Mouse (Mus musculus) left cerebral cortex, adult 8-10 months (tissue): ENCODE data around the gene Axin1. TPM values are rescaled to one million over a fixed set of nuclear protein-coding genes. Genes with fewer than 3 reads are reported as not detected.
"Not testable (repeated sequence)": the region's sequence is repeated elsewhere in the genome, so short reads cannot be mapped to it uniquely, and the experiment has no call there.

ENCODE experiments used
- DNase-seq, 2 experiments: peaks; one replicate each; pipeline ENCODE4 v3.0.0; 2022; ENCODE audit warnings: low spot score in 2 of 2
- total RNA-seq, 4 experiments: library from RNA; stranded (reverse); gene quantifications; 2 replicates each; pipeline ENCODE4 v1.2.4; 2022

Gene Axin1
- total RNA-seq, 4 experiments from 2014 or later, result 24.6 to 30.3 (median 28.2) TPM

- no peak for DNase-seq
Observed at GRCm38 (mm10) chr17:26188091-26188805, 49.8 kb downstream of the Axin1 start.

DNA sequence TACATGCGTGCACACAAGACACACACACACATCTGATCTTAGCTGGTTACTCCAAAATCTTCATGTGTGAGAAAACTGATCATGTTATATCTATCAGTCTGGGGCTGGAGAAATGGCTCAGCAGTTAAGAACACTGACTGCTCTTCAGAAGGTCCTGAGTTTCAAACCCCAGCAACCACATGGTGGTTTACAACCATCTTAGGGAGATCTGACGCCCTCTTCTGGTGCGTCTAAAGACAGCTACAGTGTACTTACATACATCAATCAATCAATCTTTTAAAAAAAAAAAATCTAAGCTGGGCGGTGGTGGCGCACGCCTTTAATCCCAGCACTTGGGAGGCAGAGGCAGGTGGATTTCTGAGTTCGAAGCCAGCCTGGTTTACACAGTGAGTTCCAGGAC is 53.0 kb downstream of the Axin1 start:
- DNase-seq, result not testable (repeated sequence)

DNA sequence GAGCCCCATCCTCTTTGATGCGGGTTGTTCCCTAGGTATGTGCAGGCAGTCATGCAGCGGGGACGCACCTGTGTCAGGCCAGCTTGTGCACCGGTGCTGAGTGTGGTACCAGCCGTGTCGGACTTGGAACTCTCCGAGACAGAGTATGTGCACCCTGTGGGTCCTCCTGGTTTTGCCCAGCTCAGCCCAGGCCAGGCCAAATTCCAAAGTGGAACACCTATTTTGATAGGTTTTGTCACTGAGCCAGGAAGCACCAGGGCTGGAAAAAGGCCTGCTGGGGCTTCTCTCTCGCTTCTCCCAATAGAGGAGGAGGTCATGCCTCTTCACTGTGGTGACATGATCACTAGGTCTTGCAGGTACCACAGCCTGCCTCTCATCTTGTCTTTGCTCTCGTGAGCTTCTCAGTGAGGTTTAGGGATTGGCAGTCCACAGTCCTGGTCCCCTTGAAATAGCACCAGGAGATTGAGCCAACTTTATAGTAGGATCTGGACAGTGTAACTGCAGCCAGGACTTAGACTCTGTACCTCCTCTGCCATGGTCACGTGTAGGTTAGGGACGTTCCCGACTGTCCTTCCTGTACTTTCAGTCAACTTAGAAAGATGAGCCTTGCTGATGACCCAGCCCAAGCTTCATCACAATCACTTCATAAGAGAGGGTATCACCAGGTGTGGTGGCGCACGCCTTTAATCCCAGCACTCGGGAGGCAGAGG is 54.1 kb downstream of the Axin1 start:
- no peak for DNase-seq

DNA sequence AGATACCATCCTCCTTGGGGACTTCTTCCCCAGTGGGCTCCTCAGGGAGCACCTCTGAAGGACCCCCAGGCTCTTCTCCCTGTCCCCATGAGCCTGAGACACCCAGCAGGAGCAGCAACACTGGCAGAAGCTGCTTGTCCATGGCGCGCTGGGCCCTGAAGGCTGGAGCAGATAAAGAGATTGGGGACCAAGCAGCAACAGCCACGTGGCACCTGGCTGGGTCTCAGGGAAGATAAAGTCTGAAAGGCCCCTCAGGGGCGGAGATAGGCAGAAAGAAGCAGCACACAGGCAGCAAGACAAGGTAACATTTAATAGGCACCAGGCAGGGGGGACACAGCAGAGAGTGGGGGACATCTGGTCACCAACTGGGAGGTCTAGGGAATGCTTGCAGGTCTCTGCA is 60.4 kb downstream of the Axin1 start, which contains the start of gene Pdia2:
TSS of gene Pdia2 (minus strand) at position 196 of the 400 bp plus-strand sequence.
- no peak for DNase-seq

GRCm38 (mm10) chr17:26200831-26201705 is 62.6 kb downstream of the Axin1 start:
- DNase-seq, result peak in 1 of 2 experiments; percentile 37

DNA sequence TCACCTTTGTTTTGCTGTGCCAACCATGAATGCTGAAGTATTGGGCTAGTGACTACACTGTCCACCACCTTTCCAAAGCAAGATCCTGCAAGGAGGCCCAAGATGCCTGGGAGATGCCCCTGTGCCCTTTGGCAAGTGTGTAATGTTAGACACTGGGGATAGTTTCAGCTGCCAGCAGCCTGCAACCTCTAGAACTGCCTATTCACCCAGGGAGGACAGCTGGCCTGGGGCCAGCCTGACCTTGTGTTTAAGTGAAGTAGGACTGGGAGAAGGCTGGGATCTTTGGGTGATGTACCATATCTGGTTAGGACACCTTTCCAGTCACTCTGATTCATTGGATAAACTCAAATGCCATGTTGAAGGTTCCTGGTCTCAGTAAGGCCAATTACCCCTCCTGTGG is 63.5 kb downstream of the Axin1 start:
- DNase-seq, result no peak

GRCm38 (mm10) chr17:26202737-26203136 is 64.2 kb downstream of the Axin1 start, which contains the start of gene Rgs11:
TSS of gene Rgs11 (plus strand) at chr17:26202951.
- peak in 1 of 2 experiments; percentile 43 for DNase-seq

- DNase-seq, result peak; percentile 64 to 67
Observed at GRCm38 (mm10) chr17:26203321-26203811, 64.9 kb downstream of the Axin1 start.

DNA sequence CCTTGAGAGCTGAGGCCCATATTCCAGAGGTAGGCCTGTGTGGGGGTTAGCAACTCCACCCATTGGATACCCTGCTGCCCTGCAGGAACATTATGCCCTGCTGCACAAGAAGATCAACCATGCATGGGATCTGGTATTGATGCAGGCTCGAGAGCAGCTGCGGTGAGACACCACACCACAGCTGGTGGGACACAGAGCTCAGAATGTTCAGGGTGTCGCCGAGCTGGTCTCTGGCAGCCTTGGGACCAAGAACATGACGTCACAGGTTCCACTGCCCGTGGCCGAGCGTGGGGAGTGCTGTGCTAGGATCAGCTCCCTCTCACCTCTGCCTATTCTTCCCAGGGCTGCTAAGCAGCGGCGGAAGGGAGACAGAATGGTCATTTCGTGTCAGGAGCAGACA is 66.3 kb downstream of the Axin1 start:
- no peak for DNase-seq

GRCm38 (mm10) chr17:26206392-26206791 is 67.9 kb downstream of the Axin1 start:
- DNase-seq, result no peak

DNA sequence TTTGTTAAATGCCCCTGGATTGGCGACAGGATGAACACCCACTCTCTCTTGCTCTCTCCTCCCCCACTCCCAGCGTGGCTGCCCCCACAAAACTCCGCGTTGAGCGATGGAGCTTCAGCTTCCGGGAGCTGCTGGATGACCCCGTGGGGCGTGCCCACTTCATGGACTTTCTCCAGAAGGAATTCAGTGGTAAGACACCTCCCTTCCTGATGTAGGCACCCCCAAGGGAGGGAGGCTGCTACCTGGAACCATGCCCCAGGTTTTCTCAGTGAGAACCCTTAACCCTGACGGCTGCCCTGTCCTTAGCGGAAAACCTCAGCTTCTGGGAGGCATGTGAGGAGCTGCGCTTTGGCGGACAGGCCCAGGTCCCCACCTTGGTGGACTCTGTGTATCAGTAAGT is 69.2 kb downstream of the Axin1 start, which contains the start of gene Arhgdig:
TSS of gene Arhgdig (minus strand) at position 101 of the 400 bp plus-strand sequence.
- no peak for DNase-seq

- DNase-seq, result no peak
Observed at GRCm38 (mm10) chr17:26212241-26212640, 73.8 kb downstream of the Axin1 start.

DNA sequence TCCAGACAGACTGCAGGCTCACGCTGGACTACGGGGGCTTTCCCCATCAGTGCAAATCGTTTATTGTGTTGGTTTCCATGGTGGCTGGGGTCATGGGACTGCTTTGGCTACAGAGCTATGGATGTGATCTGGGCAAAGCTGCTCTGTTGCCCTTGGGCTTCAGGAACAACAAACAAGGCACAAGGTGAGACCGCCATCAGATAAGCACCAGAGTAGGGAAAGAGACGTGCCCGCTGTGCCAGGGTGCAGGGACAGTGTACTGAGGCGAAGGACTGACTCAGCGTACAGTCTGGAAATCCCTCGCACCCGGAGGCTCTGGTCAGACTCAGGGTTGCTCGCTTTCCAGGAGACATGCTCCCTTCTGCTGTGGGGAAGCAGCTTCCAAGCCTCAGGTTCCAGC is 74.2 kb downstream of the Axin1 start:
- no peak for DNase-seq

- DNase-seq, result no peak
Observed at GRCm38 (mm10) chr17:26221508-26221907, 83.0 kb downstream of the Axin1 start.

GRCm38 (mm10) chr17:26225150-26225549 is 86.7 kb downstream of the Axin1 start:
- no peak for DNase-seq

DNA sequence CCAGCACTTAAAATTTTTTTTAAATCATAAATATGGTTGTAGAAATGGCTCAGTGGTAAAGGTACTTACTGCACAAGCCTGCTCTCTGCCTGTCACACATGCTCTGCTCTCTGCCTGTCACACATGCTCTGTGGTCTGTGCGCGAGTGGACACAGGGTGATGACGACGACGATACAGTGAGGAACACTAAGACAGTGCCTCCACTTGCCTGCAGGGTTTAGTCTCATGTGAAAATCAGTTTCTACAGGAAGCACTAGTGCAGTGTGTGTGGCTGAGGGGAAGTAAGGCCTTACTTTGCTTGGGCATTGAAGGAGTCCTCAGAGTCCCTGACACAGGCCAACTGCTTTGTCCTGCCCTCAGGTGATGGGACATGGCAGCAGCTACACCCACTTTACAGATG is 91.3 kb downstream of the Axin1 start:
- DNase-seq, result no peak

DNA sequence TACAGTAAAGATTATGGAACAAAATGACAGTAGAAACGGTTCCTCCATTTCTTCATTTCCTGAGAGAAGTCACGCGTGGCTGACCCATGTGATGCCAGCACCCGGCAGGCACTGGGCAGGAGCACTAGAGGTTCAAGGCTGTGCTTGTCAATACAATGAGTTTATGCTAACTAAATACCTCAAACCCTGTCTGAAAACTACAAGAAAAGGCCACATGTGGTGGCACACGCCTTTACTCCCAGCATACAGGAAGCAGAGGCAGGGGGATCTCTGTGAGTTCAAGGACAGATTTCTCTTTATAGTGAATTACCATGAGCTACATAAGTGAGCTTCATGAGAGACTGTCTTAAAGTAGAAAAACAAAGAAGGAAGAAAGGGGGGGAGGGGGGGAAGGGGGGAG is 92.7 kb downstream of the Axin1 start:
- DNase-seq, result no peak

DNA sequence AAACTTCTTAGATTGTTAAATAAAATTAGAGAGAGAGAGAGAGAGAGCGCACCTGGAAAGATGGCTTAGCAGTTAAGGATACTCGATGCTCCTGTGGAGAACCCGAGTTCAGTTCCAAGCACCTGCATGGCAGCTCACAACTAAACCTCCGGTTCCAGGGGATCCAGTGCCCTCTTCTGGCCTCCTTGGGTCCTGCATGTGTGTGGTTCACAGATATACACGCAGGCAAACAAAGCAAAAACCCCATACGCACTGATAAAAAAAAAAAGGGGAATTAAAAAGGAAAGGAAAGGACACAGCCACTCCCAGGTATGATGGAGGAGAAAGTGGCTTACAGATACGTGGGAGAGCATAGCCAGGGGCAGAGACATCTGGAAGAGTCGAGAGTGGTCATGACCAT is 94.4 kb downstream of the Axin1 start:
- no peak for DNase-seq

- DNase-seq, result no peak
Observed at GRCm38 (mm10) chr17:26234386-26234785, 95.9 kb downstream of the Axin1 start.

- DNase-seq, result no peak
Observed at GRCm38 (mm10) chr17:26235077-26235815, 96.8 kb downstream of the Axin1 start.

GRCm38 (mm10) chr17:26237667-26238066 is 99.2 kb downstream of the Axin1 start:
- no peak for DNase-seq
